Mouse (Mus musculus) kidney, adult 2 months (tissue): ENCODE measurements around the gene Sparcl1.

Experiments
- CTCF ChIP-seq: fragments of 200-500 bp; conservative IDR thresholded peaks from 2 replicates; pipeline ENCODE4 v1.5.1; 2011; ENCODE audit warnings: low read depth, mild to moderate bottlenecking, control low read depth, low read length, moderate library complexity, mixed read lengths; ENCODE audit not compliant: insufficient read depth, insufficient read length
- POLR2A ChIP-seq: fragments of 200-500 bp; IDR thresholded peaks from one replicate; pipeline ENCODE4 v1.6.1; 2011; ENCODE audit warnings: low read depth, low read length, control low read depth

DNA sequence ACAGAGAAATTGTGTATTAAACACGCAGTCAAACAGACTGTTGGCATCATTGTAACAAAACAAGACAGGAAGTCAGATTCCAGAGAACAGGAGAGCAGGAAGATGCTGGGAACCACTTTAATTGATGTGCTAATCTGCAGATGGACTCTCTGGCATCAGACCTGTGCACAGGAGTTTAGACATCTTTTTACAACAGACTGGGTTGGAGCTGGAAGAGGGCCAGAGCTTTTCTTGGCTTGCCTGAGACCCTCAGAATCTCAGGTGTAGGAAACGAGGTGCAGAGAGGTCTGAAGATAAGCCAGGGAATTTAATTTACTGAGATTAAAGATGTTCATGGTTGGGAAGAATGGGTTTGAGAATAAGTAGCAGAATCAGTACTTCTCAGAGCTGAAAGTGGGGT is 23.8 kb downstream of the Sparcl1 start:
- TF ChIP-seq POLR2A (no peak), CTCF (no peak)
